Mouse (Mus musculus) mesoderm, embryonic 11.5 days (tissue): ENCODE data around the gene Surf2.
A peak's percentile ranks its signal among the peaks of the same experiment; 100 is the strongest.

Source experiments
- DNase-seq: peaks from one replicate; pipeline ENCODE4 v3.0.0-alpha.2; 2012; ENCODE audit warnings: low read depth, low spot score

The Surf2 gene

GRCm38 (mm10) chr2:26914148-26914941 is 1.8 kb upstream of the Surf2 start:
- DNase-seq, result no peak

- no peak for DNase-seq
Measured at GRCm38 (mm10) chr2:26916738-26917137, 571 bp downstream of the Surf2 start.

- DNase-seq, result no peak
Measured at GRCm38 (mm10) chr2:26919684-26920083, 3.5 kb downstream of the Surf2 start.

- DNase-seq, result no peak
Measured at GRCm38 (mm10) chr2:26920190-26920855, 4.2 kb downstream of the Surf2 start.

GRCm38 (mm10) chr2:26921784-26922183 is 5.6 kb downstream of the Surf2 start:
- DNase-seq, result no peak

- DNase-seq, result no peak
Measured at GRCm38 (mm10) chr2:26927745-26928476, 11.7 kb downstream of the Surf2 start.

GRCm38 (mm10) chr2:26930390-26930789 is 14.2 kb downstream of the Surf2 start:
- DNase-seq, result peak; percentile 64

GRCm38 (mm10) chr2:26932473-26933303 is 16.5 kb downstream of the Surf2 start:
- no peak for DNase-seq

GRCm38 (mm10) chr2:26933304-26934055 is 17.3 kb downstream of the Surf2 start, which contains the start of the genes Surf4 and Stkld1:
Surf4 (minus strand) TSS chr2:26933928.
Stkld1 (plus strand) TSS chr2:26934047.
- DNase-seq, result peak; percentile 92

GRCm38 (mm10) chr2:26935286-26935685 is 19.1 kb downstream of the Surf2 start:
- no peak for DNase-seq

GRCm38 (mm10) chr2:26936425-26936824 is 20.3 kb downstream of the Surf2 start:
- no peak for DNase-seq

- DNase-seq, result no peak
Measured at GRCm38 (mm10) chr2:26941539-26941938, 25.4 kb downstream of the Surf2 start.

GRCm38 (mm10) chr2:26943253-26943652 is 27.1 kb downstream of the Surf2 start:
- DNase-seq, result no peak

- DNase-seq, result no peak
Measured at GRCm38 (mm10) chr2:26950411-26950810, 34.2 kb downstream of the Surf2 start.

- no peak for DNase-seq
Measured at GRCm38 (mm10) chr2:26951346-26951905, 35.3 kb downstream of the Surf2 start.

GRCm38 (mm10) chr2:26952193-26952592 is 36.0 kb downstream of the Surf2 start:
- DNase-seq, result no peak

- DNase-seq, result no peak
Measured at GRCm38 (mm10) chr2:26952866-26953265, 36.7 kb downstream of the Surf2 start.

GRCm38 (mm10) chr2:26954735-26955395 is 38.7 kb downstream of the Surf2 start:
- DNase-seq, result no peak

- no peak for DNase-seq
Measured at GRCm38 (mm10) chr2:26956811-26957487, 40.8 kb downstream of the Surf2 start.
